Mouse (Mus musculus): Measurements from ENCODE around the gene Rasip1. TPM values are rescaled to one million over a fixed set of nuclear protein-coding genes. Genes with fewer than 3 reads are reported as not detected.

Rasip1 gene
- 47.4 TPM for polyA plus RNA-seq (2014; fragmentation: Illumina TruSeq; extraction: RNeasy Lipid Tissue Mini Kit (QIAGEN cat#74804); ENCODE audit: insufficient read depth, low read depth, low replicate concordance)

GRCm38 (mm10) chr7:45627261-45627660 lies at the start of gene Rasip1:
Gene Rasip1, plus strand, starts transcription at chr7:45627488.

DNA sequence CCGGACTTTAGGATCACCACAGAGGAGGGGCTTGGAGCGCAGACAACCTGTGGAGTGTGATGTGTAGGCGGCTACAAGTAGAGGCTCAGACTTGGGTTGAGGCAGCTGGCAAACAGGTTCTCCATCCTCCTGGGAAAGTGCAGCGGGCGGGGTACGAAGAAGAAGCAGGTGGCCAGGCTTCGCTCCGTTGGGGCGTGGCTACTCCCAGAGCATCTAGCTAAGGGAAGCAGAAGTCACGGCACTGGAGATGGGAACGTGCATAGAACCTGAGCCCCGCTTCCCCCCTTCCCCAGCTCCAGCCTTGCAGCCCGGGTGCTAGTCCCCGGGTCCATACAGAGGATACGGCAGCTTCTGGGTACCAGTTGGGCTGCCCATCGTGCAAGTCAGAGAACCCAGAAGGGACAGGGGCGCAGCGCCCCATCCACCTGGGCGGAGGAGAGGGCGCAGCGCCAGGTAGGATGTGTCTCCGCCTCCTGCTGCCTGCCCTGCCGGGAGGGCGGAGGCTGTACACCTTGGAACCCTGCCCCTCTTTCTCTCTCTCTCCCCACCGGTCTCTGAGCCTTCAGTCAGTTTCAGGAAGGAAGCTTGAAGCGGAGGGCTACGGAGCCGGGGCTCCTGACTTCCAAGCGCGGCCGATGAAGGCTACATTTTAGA lies 10.1 kb upstream of the Rasip1 start, which contains the start of gene Fut1:
Gene Fut1, plus strand, starts transcription at position 248 of the 654 bp plus-strand sequence.

DNA sequence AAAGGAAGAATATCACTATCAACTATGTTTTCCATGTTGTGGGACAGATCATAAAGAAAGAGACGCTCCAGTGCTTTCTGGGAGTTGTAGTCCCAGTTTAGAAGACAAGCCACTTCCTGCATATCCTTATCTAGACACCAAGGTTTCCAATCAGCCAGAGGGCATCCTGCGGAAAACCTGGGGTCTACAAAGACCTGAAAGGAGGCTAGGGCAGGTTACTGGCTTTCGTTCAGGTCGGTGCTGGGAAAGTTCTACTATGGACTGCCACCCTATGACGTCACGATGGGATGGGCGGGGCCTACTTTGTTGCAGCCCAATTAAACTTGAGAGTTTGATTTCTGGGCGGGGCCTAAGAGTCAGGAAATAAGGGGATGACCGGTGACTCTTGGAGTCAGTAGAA lies 5.8 kb upstream of the Rasip1 start, which contains the start of gene Izumo1:
Gene Izumo1, plus strand, starts transcription at position 369 of the 400 bp plus-strand sequence.

GRCm38 (mm10) chr7:45639561-45640027 lies 12.3 kb downstream of the Rasip1 start, which contains the start of gene Mamstr:
Gene Mamstr, plus strand, starts transcription at chr7:45639977.

GRCm38 (mm10) chr7:45666161-45666560 lies 38.9 kb downstream of the Rasip1 start, which contains the start of gene Fut2:
Gene Fut2, minus strand, starts transcription at chr7:45666394.

GRCm38 (mm10) chr7:45683396-45684050 lies 56.2 kb downstream of the Rasip1 start, which contains the start of gene Ntn5:
Gene Ntn5, plus strand, starts transcription at chr7:45684022.

Other genes with a start within 250 kb of the Rasip1 start
- 123 TPM for gene Snrnp70, start 231.7 kb upstream of the Rasip1 start, polyA plus RNA-seq (2014; fragmentation: Illumina TruSeq; extraction: RNeasy Lipid Tissue Mini Kit (QIAGEN cat#74804); ENCODE audit: insufficient read depth, low read depth, low replicate concordance)
- gene Kcna7, start 221.8 kb upstream of the Rasip1 start, polyA plus RNA-seq (2014; fragmentation: Illumina TruSeq; extraction: RNeasy Lipid Tissue Mini Kit (QIAGEN cat#74804); ENCODE audit: insufficient read depth, low read depth, low replicate concordance): not detected
- gene Ntf5, start 213.8 kb upstream of the Rasip1 start, polyA plus RNA-seq (2014; fragmentation: Illumina TruSeq; extraction: RNeasy Lipid Tissue Mini Kit (QIAGEN cat#74804); ENCODE audit: insufficient read depth, low read depth, low replicate concordance): 3.0 TPM
- gene Lhb, start 206.7 kb upstream of the Rasip1 start, polyA plus RNA-seq (2014; fragmentation: Illumina TruSeq; extraction: RNeasy Lipid Tissue Mini Kit (QIAGEN cat#74804); ENCODE audit: insufficient read depth, low read depth, low replicate concordance): 5.9 TPM
- 8.9 TPM for gene Gys1, start 192.6 kb upstream of the Rasip1 start, polyA plus RNA-seq (2014; fragmentation: Illumina TruSeq; extraction: RNeasy Lipid Tissue Mini Kit (QIAGEN cat#74804); ENCODE audit: insufficient read depth, low read depth, low replicate concordance)
- 33.3 TPM for gene Ruvbl2, start 189.4 kb upstream of the Rasip1 start, polyA plus RNA-seq (2014; fragmentation: Illumina TruSeq; extraction: RNeasy Lipid Tissue Mini Kit (QIAGEN cat#74804); ENCODE audit: insufficient read depth, low read depth, low replicate concordance)
- 2,902 TPM for gene Ftl1, start 167.6 kb upstream of the Rasip1 start, polyA plus RNA-seq (2014; fragmentation: Illumina TruSeq; extraction: RNeasy Lipid Tissue Mini Kit (QIAGEN cat#74804); ENCODE audit: insufficient read depth, low read depth, low replicate concordance)
- gene Bax, start 160.6 kb upstream of the Rasip1 start, polyA plus RNA-seq (2014; fragmentation: Illumina TruSeq; extraction: RNeasy Lipid Tissue Mini Kit (QIAGEN cat#74804); ENCODE audit: insufficient read depth, low read depth, low replicate concordance): 93.3 TPM
- gene Tulp2, start 145.6 kb upstream of the Rasip1 start, polyA plus RNA-seq (2014; fragmentation: Illumina TruSeq; extraction: RNeasy Lipid Tissue Mini Kit (QIAGEN cat#74804); ENCODE audit: insufficient read depth, low read depth, low replicate concordance): not detected
- not detected for gene Gm45808, start 140.7 kb upstream of the Rasip1 start, polyA plus RNA-seq (2014; fragmentation: Illumina TruSeq; extraction: RNeasy Lipid Tissue Mini Kit (QIAGEN cat#74804); ENCODE audit: insufficient read depth, low read depth, low replicate concordance)
- 5.0 TPM for gene Dhdh, start 138.7 kb upstream of the Rasip1 start, polyA plus RNA-seq (2014; fragmentation: Illumina TruSeq; extraction: RNeasy Lipid Tissue Mini Kit (QIAGEN cat#74804); ENCODE audit: insufficient read depth, low read depth, low replicate concordance)
- gene Nucb1, start 117.1 kb upstream of the Rasip1 start, polyA plus RNA-seq (2014; fragmentation: Illumina TruSeq; extraction: RNeasy Lipid Tissue Mini Kit (QIAGEN cat#74804); ENCODE audit: insufficient read depth, low read depth, low replicate concordance): 134 TPM
- 62.8 TPM for gene Ppp1r15a, start 101.2 kb upstream of the Rasip1 start, polyA plus RNA-seq (2014; fragmentation: Illumina TruSeq; extraction: RNeasy Lipid Tissue Mini Kit (QIAGEN cat#74804); ENCODE audit: insufficient read depth, low read depth, low replicate concordance)
- gene Plekha4, start 101.2 kb upstream of the Rasip1 start, polyA plus RNA-seq (2014; fragmentation: Illumina TruSeq; extraction: RNeasy Lipid Tissue Mini Kit (QIAGEN cat#74804); ENCODE audit: insufficient read depth, low read depth, low replicate concordance): 5.7 TPM
- 0.54 TPM for gene Hsd17b14, start 72.6 kb upstream of the Rasip1 start, polyA plus RNA-seq (2014; fragmentation: Illumina TruSeq; extraction: RNeasy Lipid Tissue Mini Kit (QIAGEN cat#74804); ENCODE audit: insufficient read depth, low read depth, low replicate concordance)
- 43.0 TPM for gene Bcat2, start 57.3 kb upstream of the Rasip1 start, polyA plus RNA-seq (2014; fragmentation: Illumina TruSeq; extraction: RNeasy Lipid Tissue Mini Kit (QIAGEN cat#74804); ENCODE audit: insufficient read depth, low read depth, low replicate concordance)
- gene Fgf21, start 12.0 kb upstream of the Rasip1 start, polyA plus RNA-seq (2014; fragmentation: Illumina TruSeq; extraction: RNeasy Lipid Tissue Mini Kit (QIAGEN cat#74804); ENCODE audit: insufficient read depth, low read depth, low replicate concordance): not detected
- not detected for gene Fut1, start 10.2 kb upstream of the Rasip1 start, polyA plus RNA-seq (2014; fragmentation: Illumina TruSeq; extraction: RNeasy Lipid Tissue Mini Kit (QIAGEN cat#74804); ENCODE audit: insufficient read depth, low read depth, low replicate concordance)
- gene Izumo1, start 5.7 kb upstream of the Rasip1 start, polyA plus RNA-seq (2014; fragmentation: Illumina TruSeq; extraction: RNeasy Lipid Tissue Mini Kit (QIAGEN cat#74804); ENCODE audit: insufficient read depth, low read depth, low replicate concordance): 0.38 TPM
- gene Mamstr, start 12.5 kb downstream of the Rasip1 start, polyA plus RNA-seq (2014; fragmentation: Illumina TruSeq; extraction: RNeasy Lipid Tissue Mini Kit (QIAGEN cat#74804); ENCODE audit: insufficient read depth, low read depth, low replicate concordance): 1.9 TPM
- 0.20 TPM for gene Fut2, start 38.9 kb downstream of the Rasip1 start, polyA plus RNA-seq (2014; fragmentation: Illumina TruSeq; extraction: RNeasy Lipid Tissue Mini Kit (QIAGEN cat#74804); ENCODE audit: insufficient read depth, low read depth, low replicate concordance)
- 0.75 TPM for gene Ntn5, start 56.5 kb downstream of the Rasip1 start, polyA plus RNA-seq (2014; fragmentation: Illumina TruSeq; extraction: RNeasy Lipid Tissue Mini Kit (QIAGEN cat#74804); ENCODE audit: insufficient read depth, low read depth, low replicate concordance)
- 0.90 TPM for gene Sec1, start 66.9 kb downstream of the Rasip1 start, polyA plus RNA-seq (2014; fragmentation: Illumina TruSeq; extraction: RNeasy Lipid Tissue Mini Kit (QIAGEN cat#74804); ENCODE audit: insufficient read depth, low read depth, low replicate concordance)
- 1.7 TPM for gene Car11, start 72.4 kb downstream of the Rasip1 start, polyA plus RNA-seq (2014; fragmentation: Illumina TruSeq; extraction: RNeasy Lipid Tissue Mini Kit (QIAGEN cat#74804); ENCODE audit: insufficient read depth, low read depth, low replicate concordance)
- gene Dbp, start 77.6 kb downstream of the Rasip1 start, polyA plus RNA-seq (2014; fragmentation: Illumina TruSeq; extraction: RNeasy Lipid Tissue Mini Kit (QIAGEN cat#74804); ENCODE audit: insufficient read depth, low read depth, low replicate concordance): 6.5 TPM
- 1,283 TPM for gene Rpl18, start 88.0 kb downstream of the Rasip1 start, polyA plus RNA-seq (2014; fragmentation: Illumina TruSeq; extraction: RNeasy Lipid Tissue Mini Kit (QIAGEN cat#74804); ENCODE audit: insufficient read depth, low read depth, low replicate concordance)
- gene Sphk2, start 90.5 kb downstream of the Rasip1 start, polyA plus RNA-seq (2014; fragmentation: Illumina TruSeq; extraction: RNeasy Lipid Tissue Mini Kit (QIAGEN cat#74804); ENCODE audit: insufficient read depth, low read depth, low replicate concordance): 16.2 TPM
- gene Fam83e, start 93.7 kb downstream of the Rasip1 start, polyA plus RNA-seq (2014; fragmentation: Illumina TruSeq; extraction: RNeasy Lipid Tissue Mini Kit (QIAGEN cat#74804); ENCODE audit: insufficient read depth, low read depth, low replicate concordance): 3.8 TPM
- gene Spaca4, start 98.3 kb downstream of the Rasip1 start, polyA plus RNA-seq (2014; fragmentation: Illumina TruSeq; extraction: RNeasy Lipid Tissue Mini Kit (QIAGEN cat#74804); ENCODE audit: insufficient read depth, low read depth, low replicate concordance): not detected
- gene Lmtk3, start 156.2 kb downstream of the Rasip1 start, polyA plus RNA-seq (2014; fragmentation: Illumina TruSeq; extraction: RNeasy Lipid Tissue Mini Kit (QIAGEN cat#74804); ENCODE audit: insufficient read depth, low read depth, low replicate concordance): 0.09 TPM
- 2.2 TPM for gene Sult2b1, start 157.2 kb downstream of the Rasip1 start, polyA plus RNA-seq (2014; fragmentation: Illumina TruSeq; extraction: RNeasy Lipid Tissue Mini Kit (QIAGEN cat#74804); ENCODE audit: insufficient read depth, low read depth, low replicate concordance)
- gene Cyth2, start 187.1 kb downstream of the Rasip1 start, polyA plus RNA-seq (2014; fragmentation: Illumina TruSeq; extraction: RNeasy Lipid Tissue Mini Kit (QIAGEN cat#74804); ENCODE audit: insufficient read depth, low read depth, low replicate concordance): 73.8 TPM
- gene Kcnj14, start 197.3 kb downstream of the Rasip1 start, polyA plus RNA-seq (2014; fragmentation: Illumina TruSeq; extraction: RNeasy Lipid Tissue Mini Kit (QIAGEN cat#74804); ENCODE audit: insufficient read depth, low read depth, low replicate concordance): not detected
- gene Grwd1, start 203.5 kb downstream of the Rasip1 start, polyA plus RNA-seq (2014; fragmentation: Illumina TruSeq; extraction: RNeasy Lipid Tissue Mini Kit (QIAGEN cat#74804); ENCODE audit: insufficient read depth, low read depth, low replicate concordance): 10.2 TPM
- gene Kdelr1, start 245.3 kb downstream of the Rasip1 start, polyA plus RNA-seq (2014; fragmentation: Illumina TruSeq; extraction: RNeasy Lipid Tissue Mini Kit (QIAGEN cat#74804); ENCODE audit: insufficient read depth, low read depth, low replicate concordance): 108 TPM